Mouse (Mus musculus): ENCODE data around the gene Kif3c. TPM values are rescaled to one million over a fixed set of nuclear protein-coding genes. Genes with fewer than 3 reads are reported as not detected.

Gene Kif3c
- total and polyA plus RNA-seq, 3 experiments = 3.5 to 5.5 (median 4.8) TPM

DNA sequence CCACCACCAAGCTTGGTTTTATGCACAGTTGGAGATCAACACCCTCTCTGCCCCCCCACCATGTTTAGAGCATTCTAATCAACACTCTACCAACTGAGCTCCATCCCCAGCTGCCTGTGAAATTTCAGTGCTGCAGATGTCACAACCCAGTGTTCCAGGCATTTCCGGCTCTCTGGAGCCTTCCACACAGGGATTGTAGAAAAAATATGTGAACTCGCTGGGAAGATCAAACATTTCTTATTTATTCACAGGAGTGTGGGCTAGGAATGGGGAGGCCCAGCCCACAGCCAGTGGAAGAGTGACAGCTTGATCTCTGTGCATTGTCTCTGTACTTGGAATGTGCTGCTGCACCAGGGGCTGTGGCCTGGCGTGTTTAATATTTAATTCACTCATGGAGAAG, 3.8 kb downstream of the Kif3c start:
- Histone ChIP-seq H3K4me3 (no peak overlapping the region), H3K9ac (ENCODE audit: low read depth, low read length) (no peak overlapping the region), H3K79me2 (replicated peaks; ENCODE audit: control insufficient read depth, insufficient read depth, low read length) (no peaks in the 10 kb centered on the region), H3K36me3 (ENCODE audit: control insufficient read depth, insufficient read depth, low read length) (peaks cover 5% of the 10 kb centered on the region; the same call in 1 of the 2 replicates), H3K27me3 (ENCODE audit: control insufficient read depth, insufficient read depth, low read length) (no peaks in the 10 kb centered on the region), H3K4me1 (ENCODE audit: control insufficient read depth, insufficient read depth, low read length) (peaks cover 4% of the 10 kb centered on the region; the same call in 1 of the 2 replicates), H3K27ac (no peak overlapping the region)
- TF ChIP-seq CTCF (IDR thresholded peaks at IDR 0.05) (no peak), POLR2A (IDR thresholded peaks at IDR 0.05; ENCODE audit: insufficient read depth, low read depth, low read length) (no peak), EP300 (IDR thresholded peaks at IDR 0.05; ENCODE audit: insufficient read depth, low read depth, low read length) (no peak)
- WGBS = 45% methylated on average over 3 of the region's 3 CpGs
- intact Hi-C loops (cut with DNase I) = loop anchor here (5.0 kb wide), 1 partner anchor 59 kb away; the partner anchor contains the start of gene Asxl2
- no peak for DNase-seq

DNA sequence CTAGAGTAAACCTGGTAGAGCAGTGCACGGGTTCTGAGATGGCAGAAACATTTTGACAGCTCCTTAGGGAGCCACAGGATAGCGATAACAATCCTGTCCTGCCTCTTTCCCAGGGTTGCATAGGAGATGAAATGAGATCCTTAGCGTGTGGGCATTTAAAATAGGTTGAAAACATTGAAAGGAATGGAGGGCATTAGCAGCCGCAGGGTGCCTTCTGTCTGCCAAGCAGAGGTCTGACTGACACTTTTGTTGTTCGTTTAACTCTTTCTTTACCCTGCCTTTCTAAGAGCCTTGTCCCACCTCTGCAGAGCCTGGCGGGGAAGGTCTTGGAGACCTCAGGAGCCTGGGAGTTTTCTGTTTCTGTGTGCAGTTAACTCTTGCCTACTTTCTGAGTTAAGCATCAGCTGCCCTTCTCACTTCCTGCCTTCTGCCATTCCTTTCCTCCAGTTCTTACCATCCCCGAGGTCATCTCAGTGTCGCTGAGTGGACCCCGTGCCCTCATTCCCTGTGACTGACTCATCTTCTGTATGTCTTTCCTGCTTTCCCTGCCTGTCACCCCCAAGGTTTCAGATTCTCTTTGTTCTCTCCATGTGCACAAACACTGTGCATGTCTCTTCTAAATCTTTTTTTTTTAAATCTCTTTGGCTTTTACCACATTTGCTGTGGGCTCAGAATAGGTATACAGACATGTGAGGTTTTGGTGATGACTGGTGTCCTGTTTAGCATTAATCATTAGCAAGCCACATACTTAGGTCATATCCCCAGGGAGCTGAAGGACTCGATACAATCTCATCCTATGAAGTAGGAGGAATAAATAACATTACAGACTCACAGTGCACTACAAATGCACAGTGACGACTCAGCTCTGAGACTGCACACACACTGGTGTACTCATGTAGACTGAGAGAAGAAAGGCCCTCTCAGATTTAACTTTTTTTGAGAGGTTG, 6.3 kb downstream of the Kif3c start:
- intact Hi-C loops (cut with DNase I) = no loop called here
- TF ChIP-seq POLR2A (IDR thresholded peaks at IDR 0.05; ENCODE audit: insufficient read depth, low read depth, low read length) (no peak), CTCF (IDR thresholded peaks at IDR 0.05) (no peak), EP300 (IDR thresholded peaks at IDR 0.05; ENCODE audit: insufficient read depth, low read depth, low read length) (no peak)
- peaks cover 2% of the 10 kb centered on the region; the same call in 1 of the 2 replicates for H3K4me1 ChIP-seq (ENCODE audit: control insufficient read depth, insufficient read depth, low read length)
- no peaks in the 10 kb centered on the region for H3K79me2 ChIP-seq (replicated peaks; ENCODE audit: control insufficient read depth, insufficient read depth, low read length)
- peaks cover 5% of the 10 kb centered on the region; the same call in 1 of the 2 replicates for H3K36me3 ChIP-seq (ENCODE audit: control insufficient read depth, insufficient read depth, low read length)
- DNase-seq = no peak
- H3K27me3 ChIP-seq (ENCODE audit: control insufficient read depth, insufficient read depth, low read length) = no peaks in the 10 kb centered on the region
- no peak overlapping the region for H3K9ac ChIP-seq (ENCODE audit: low read depth, low read length)
- WGBS = 36% methylated on average over 11 of the region's 11 CpGs
- H3K4me3 ChIP-seq = no peak overlapping the region
- no peak overlapping the region for H3K27ac ChIP-seq

DNA sequence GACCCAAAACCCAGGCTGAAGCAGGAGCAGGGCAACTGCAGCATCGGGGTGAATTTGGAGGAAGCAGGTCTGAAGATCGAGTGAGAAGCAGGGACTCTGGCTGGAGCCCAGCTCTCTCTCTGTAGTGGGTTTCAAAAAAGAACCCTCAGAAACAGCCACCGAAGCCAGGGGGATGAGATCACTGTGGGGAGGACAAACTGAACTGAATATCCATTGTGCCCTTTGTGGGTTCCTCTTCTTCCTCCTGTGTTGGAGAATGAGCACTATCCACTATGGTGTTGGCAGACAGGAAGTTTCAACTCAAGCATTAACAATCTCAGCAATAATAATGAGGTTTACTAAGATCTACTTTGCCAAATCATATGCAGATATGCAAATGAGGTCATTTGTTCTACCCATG, 7.1 kb downstream of the Kif3c start:
- Histone ChIP-seq H3K9ac (ENCODE audit: low read depth, low read length) (no peak overlapping the region), H3K27me3 (ENCODE audit: control insufficient read depth, insufficient read depth, low read length) (no peaks in the 10 kb centered on the region), H3K36me3 (ENCODE audit: control insufficient read depth, insufficient read depth, low read length) (peaks cover 5% of the 10 kb centered on the region; the same call in 1 of the 2 replicates), H3K4me3 (no peak overlapping the region), H3K27ac (no peak overlapping the region), H3K79me2 (replicated peaks; ENCODE audit: control insufficient read depth, insufficient read depth, low read length) (no peaks in the 10 kb centered on the region), H3K4me1 (ENCODE audit: control insufficient read depth, insufficient read depth, low read length) (peaks cover 2% of the 10 kb centered on the region; the same call in 1 of the 2 replicates)
- 27% methylated on average over 3 of the region's 3 CpGs for WGBS
- TF ChIP-seq CTCF (IDR thresholded peaks at IDR 0.05) = no peak
- no peak for TF ChIP-seq POLR2A (IDR thresholded peaks at IDR 0.05; ENCODE audit: insufficient read depth, low read depth, low read length)
- TF ChIP-seq EP300 (IDR thresholded peaks at IDR 0.05; ENCODE audit: insufficient read depth, low read depth, low read length) = no peak
- intact Hi-C loops (cut with DNase I) = no loop called here
- no peak for DNase-seq

- WGBS = 90% methylated on average over 6 of the region's 6 CpGs
- DNase-seq = no peak
- H3K4me1 ChIP-seq (ENCODE audit: control insufficient read depth, insufficient read depth, low read length) = peaks cover 2% of the 10 kb centered on the region; the same call in 1 of the 2 replicates
Measured at GRCm38 (mm10) chr12:3373566-3373965, 8.6 kb downstream of the Kif3c start.

DNA sequence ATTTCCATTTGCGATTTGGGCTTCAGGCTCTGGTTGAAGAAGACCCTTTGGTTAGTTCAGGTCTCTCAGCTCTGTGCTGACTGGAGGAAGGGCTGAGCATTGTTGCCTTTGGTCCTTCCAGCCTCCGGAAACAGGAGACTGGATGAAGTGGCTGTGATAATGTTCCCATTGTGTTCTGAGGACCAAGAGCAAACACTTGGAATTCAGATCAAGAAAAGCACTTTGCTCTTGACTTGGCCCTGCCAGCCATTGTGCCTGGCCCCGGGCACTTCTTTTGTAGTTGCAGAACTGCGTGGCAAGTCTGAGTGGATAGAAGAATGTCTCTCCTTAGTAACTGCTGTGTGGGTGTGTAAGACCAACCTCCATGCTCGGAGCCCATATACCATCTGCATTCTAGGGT, 9.6 kb downstream of the Kif3c start:
- Histone ChIP-seq H3K36me3 (ENCODE audit: control insufficient read depth, insufficient read depth, low read length) (peaks cover 5% of the 10 kb centered on the region; the same call in 1 of the 2 replicates), H3K4me1 (ENCODE audit: control insufficient read depth, insufficient read depth, low read length) (peaks cover 1% of the 10 kb centered on the region; the same call in 1 of the 2 replicates), H3K27me3 (ENCODE audit: control insufficient read depth, insufficient read depth, low read length) (no peaks in the 10 kb centered on the region), H3K4me3 (no peak overlapping the region), H3K79me2 (replicated peaks; ENCODE audit: control insufficient read depth, insufficient read depth, low read length) (no peaks in the 10 kb centered on the region; the same call in 1 of the 2 replicates), H3K9ac (ENCODE audit: low read depth, low read length) (no peak overlapping the region), H3K27ac (no peak overlapping the region)
- intact Hi-C loops (cut with DNase I) = no loop called here
- no peak for DNase-seq
- TF ChIP-seq CTCF (IDR thresholded peaks at IDR 0.05) (no peak), POLR2A (IDR thresholded peaks at IDR 0.05; ENCODE audit: insufficient read depth, low read depth, low read length) (no peak), EP300 (IDR thresholded peaks at IDR 0.05; ENCODE audit: insufficient read depth, low read depth, low read length) (no peak)
- WGBS = 55% methylated on average over 5 of the region's 5 CpGs

More at GRCm38 (mm10) chr12:3373566-3373965, 8.6 kb downstream of the Kif3c start:
- no peak for TF ChIP-seq POLR2A (IDR thresholded peaks at IDR 0.05; ENCODE audit: insufficient read depth, low read depth, low read length)
- no peak for TF ChIP-seq EP300 (IDR thresholded peaks at IDR 0.05; ENCODE audit: insufficient read depth, low read depth, low read length)
- intact Hi-C loops (cut with DNase I) = no loop called here
- Histone ChIP-seq H3K9ac (ENCODE audit: low read depth, low read length) (no peak overlapping the region), H3K36me3 (ENCODE audit: control insufficient read depth, insufficient read depth, low read length) (peaks cover 5% of the 10 kb centered on the region; the same call in 1 of the 2 replicates), H3K79me2 (replicated peaks; ENCODE audit: control insufficient read depth, insufficient read depth, low read length) (no peaks in the 10 kb centered on the region; the same call in 1 of the 2 replicates), H3K4me3 (no peak overlapping the region), H3K27me3 (ENCODE audit: control insufficient read depth, insufficient read depth, low read length) (no peaks in the 10 kb centered on the region), H3K27ac (no peak overlapping the region)

All from heart, adult 2 months (tissue).